Mouse (Mus musculus): ENCODE measurements around the gene Ckmt1. TPM values are rescaled to one million over a fixed set of nuclear protein-coding genes. Genes with fewer than 3 reads are reported as not detected.
A peak's percentile ranks its signal among the peaks of the same experiment; 100 is the strongest.
"Not testable (repeated sequence)": the region's sequence is repeated elsewhere in the genome, so short reads cannot be mapped to it uniquely, and the experiment has no call there.

Ckmt1 gene
- polyA plus RNA-seq, 1 experiment, result not detected

GRCm38 (mm10) chr2:121354820-121355592 lies 2.5 kb upstream of the Ckmt1 start, which contains the start of gene Ppip5k1:
Gene Ppip5k1 (minus strand): TSS chr2:121355396.
- Histone ChIP-seq H3K27ac (ENCODE audit: insufficient read depth, low read length) (no peak within 1 kb of the TSS), H3K4me1 (ENCODE audit: control insufficient read depth, insufficient read depth, low read length) (peaks cover 3% of the 10 kb centered on the region; the same call in 1 of the 2 replicates), H3K4me3 (ENCODE audit: insufficient read depth, low read length) (peak within 1 kb of the TSS; percentile 73)
- TF ChIP-seq CTCF (IDR thresholded peaks at IDR 0.05; ENCODE audit: borderline replicate concordance, insufficient read depth, low read length) (peak; percentile 87), POLR2A (IDR thresholded peaks at IDR 0.05; ENCODE audit: low read depth, low read length) (peak; percentile 41; the same call in 1 of the 2 replicates)

GRCm38 (mm10) chr2:121357961-121358360 lies 447 bp downstream of the Ckmt1 start:
- no peak overlapping the region for H3K4me3 ChIP-seq (ENCODE audit: insufficient read depth, low read length)

GRCm38 (mm10) chr2:121358381-121358780 lies 867 bp downstream of the Ckmt1 start:
- Histone ChIP-seq H3K4me1 (ENCODE audit: control insufficient read depth, insufficient read depth, low read length) (peaks cover 3% of the 10 kb centered on the region; the same call in 1 of the 2 replicates), H3K27ac (ENCODE audit: insufficient read depth, low read length) (no peak overlapping the region), H3K4me3 (ENCODE audit: insufficient read depth, low read length) (no peak overlapping the region)
- TF ChIP-seq CTCF (IDR thresholded peaks at IDR 0.05; ENCODE audit: borderline replicate concordance, insufficient read depth, low read length) (no peak), POLR2A (IDR thresholded peaks at IDR 0.05; ENCODE audit: low read depth, low read length) (no peak)

More at GRCm38 (mm10) chr2:121357961-121358360, 447 bp downstream of the Ckmt1 start:
- no peak for TF ChIP-seq CTCF (IDR thresholded peaks at IDR 0.05; ENCODE audit: borderline replicate concordance, insufficient read depth, low read length)
- no peak for TF ChIP-seq POLR2A (IDR thresholded peaks at IDR 0.05; ENCODE audit: low read depth, low read length)
- no peak overlapping the region for H3K27ac ChIP-seq (ENCODE audit: insufficient read depth, low read length)
- H3K4me1 ChIP-seq (ENCODE audit: control insufficient read depth, insufficient read depth, low read length), result peaks cover 3% of the 10 kb centered on the region; the same call in 1 of the 2 replicates

GRCm38 (mm10) chr2:121359461-121359860 lies 1.9 kb downstream of the Ckmt1 start:
- TF ChIP-seq CTCF (IDR thresholded peaks at IDR 0.05; ENCODE audit: borderline replicate concordance, insufficient read depth, low read length) (no peak), POLR2A (IDR thresholded peaks at IDR 0.05; ENCODE audit: low read depth, low read length) (no peak)
- no peak overlapping the region for H3K27ac ChIP-seq (ENCODE audit: insufficient read depth, low read length)
- no peaks in the 10 kb centered on the region for H3K4me1 ChIP-seq (ENCODE audit: control insufficient read depth, insufficient read depth, low read length)
- H3K4me3 ChIP-seq (ENCODE audit: insufficient read depth, low read length), result no peak overlapping the region

- H3K4me1 ChIP-seq (ENCODE audit: control insufficient read depth, insufficient read depth, low read length), result no peaks in the 10 kb centered on the region
- TF ChIP-seq POLR2A (IDR thresholded peaks at IDR 0.05; ENCODE audit: low read depth, low read length) (no peak), CTCF (IDR thresholded peaks at IDR 0.05; ENCODE audit: borderline replicate concordance, insufficient read depth, low read length) (no peak)
- no peak overlapping the region for H3K27ac ChIP-seq (ENCODE audit: insufficient read depth, low read length)
- no peak overlapping the region for H3K4me3 ChIP-seq (ENCODE audit: insufficient read depth, low read length)
Observed at GRCm38 (mm10) chr2:121363656-121364055, 6.1 kb downstream of the Ckmt1 start.

- TF ChIP-seq CTCF (IDR thresholded peaks at IDR 0.05; ENCODE audit: borderline replicate concordance, insufficient read depth, low read length) (no peak), POLR2A (IDR thresholded peaks at IDR 0.05; ENCODE audit: low read depth, low read length) (no peak)
Observed at GRCm38 (mm10) chr2:121368831-121369230, 11.3 kb downstream of the Ckmt1 start.

GRCm38 (mm10) chr2:121370921-121371320 lies 13.4 kb downstream of the Ckmt1 start:
- H3K27ac ChIP-seq (ENCODE audit: insufficient read depth, low read length), result no peak overlapping the region
- no peak for TF ChIP-seq POLR2A (IDR thresholded peaks at IDR 0.05; ENCODE audit: low read depth, low read length)
- TF ChIP-seq CTCF (IDR thresholded peaks at IDR 0.05; ENCODE audit: borderline replicate concordance, insufficient read depth, low read length), result no peak
- H3K4me3 ChIP-seq (ENCODE audit: insufficient read depth, low read length), result no peak overlapping the region
- no peaks in the 10 kb centered on the region for H3K4me1 ChIP-seq (ENCODE audit: control insufficient read depth, insufficient read depth, low read length)

More at GRCm38 (mm10) chr2:121368831-121369230, 11.3 kb downstream of the Ckmt1 start:
- Histone ChIP-seq H3K4me3 (ENCODE audit: insufficient read depth, low read length) (no peak overlapping the region), H3K27ac (ENCODE audit: insufficient read depth, low read length) (no peak overlapping the region), H3K4me1 (ENCODE audit: control insufficient read depth, insufficient read depth, low read length) (no peaks in the 10 kb centered on the region)

GRCm38 (mm10) chr2:121372266-121372665 lies 14.8 kb downstream of the Ckmt1 start:
- TF ChIP-seq CTCF (IDR thresholded peaks at IDR 0.05; ENCODE audit: borderline replicate concordance, insufficient read depth, low read length) (no peak), POLR2A (IDR thresholded peaks at IDR 0.05; ENCODE audit: low read depth, low read length) (no peak)
- H3K4me1 ChIP-seq (ENCODE audit: control insufficient read depth, insufficient read depth, low read length), result no peaks in the 10 kb centered on the region
- H3K27ac ChIP-seq (ENCODE audit: insufficient read depth, low read length), result no peak overlapping the region
- H3K4me3 ChIP-seq (ENCODE audit: insufficient read depth, low read length), result no peak overlapping the region

- H3K27ac ChIP-seq (ENCODE audit: insufficient read depth, low read length), result no peak overlapping the region
Observed at GRCm38 (mm10) chr2:121374766-121375165, 17.3 kb downstream of the Ckmt1 start.

GRCm38 (mm10) chr2:121386961-121387575 lies 29.6 kb downstream of the Ckmt1 start, which contains the start of gene Strc:
Gene Strc (minus strand): TSS chr2:121387168.
- H3K4me3 ChIP-seq (ENCODE audit: insufficient read depth, low read length); H3K4me1 ChIP-seq (ENCODE audit: control insufficient read depth, insufficient read depth, low read length); H3K27ac ChIP-seq (ENCODE audit: insufficient read depth, low read length): not testable (repeated sequence)

More at GRCm38 (mm10) chr2:121374766-121375165, 17.3 kb downstream of the Ckmt1 start:
- TF ChIP-seq POLR2A (IDR thresholded peaks at IDR 0.05; ENCODE audit: low read depth, low read length) (no peak), CTCF (IDR thresholded peaks at IDR 0.05; ENCODE audit: borderline replicate concordance, insufficient read depth, low read length) (no peak)
- H3K4me3 ChIP-seq (ENCODE audit: insufficient read depth, low read length), result no peak overlapping the region
- H3K4me1 ChIP-seq (ENCODE audit: control insufficient read depth, insufficient read depth, low read length), result no peaks in the 10 kb centered on the region

Measured in embryonic fibroblast, embryonic 13.5 days (primary cell).